Mouse (Mus musculus): ENCODE results near the gene Tcta. TPM values are rescaled to one million over a fixed set of nuclear protein-coding genes. Genes with fewer than 3 reads are reported as not detected.
A peak's percentile ranks its signal among the peaks of the same experiment; 100 is the strongest.
"Not testable (repeated sequence)": the region's sequence is repeated elsewhere in the genome, so short reads cannot be mapped to it uniquely, and the experiment has no call there.

The Tcta gene
- 10 to 100 TPM; 44.8 to 46.9 TPM for total RNA-seq (2021)
- long read RNA-seq, transcript Tcta-202 (3 exons, 1,094 nt): major isoform, 40 of 60 reads
- long read RNA-seq, transcript Tcta-201 (3 exons, 1,668 nt): minor isoform, 7 of 60 reads
- long read RNA-seq, partial matches to known transcripts: 2 of 60 reads
- long read RNA-seq, other reads (novel, unspliced or antisense): 11 of 60 reads

GRCm38 (mm10) chr9:108305629-108306520 lies at the start of gene Tcta, which contains the start of gene Rhoa:
TSS of gene Tcta (minus strand) at chr9:108306160.
TSS of gene Rhoa (plus strand) at chr9:108306129.
- DNase-seq (ENCODE audit: low spot score in 2 of 2): peak; percentile 94 to 97

DNA sequence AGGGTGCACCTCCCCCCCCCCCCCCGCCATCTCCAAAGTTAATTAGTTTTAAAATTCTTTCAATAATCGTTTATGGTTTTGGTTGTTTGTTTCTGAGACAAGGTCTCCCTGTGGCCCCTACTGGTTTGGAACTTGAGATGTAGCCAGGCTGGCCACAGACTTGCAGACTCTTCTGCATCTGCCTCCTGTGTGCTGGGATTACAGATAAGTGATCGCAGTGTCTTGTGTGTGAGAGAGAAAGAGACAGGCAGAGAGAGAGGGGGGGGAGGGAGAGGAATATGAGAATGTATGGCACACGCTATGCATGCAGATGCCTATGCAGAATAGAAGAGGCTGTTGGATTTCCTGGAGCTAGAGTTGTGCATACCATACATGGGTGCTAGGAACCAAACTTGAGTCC lies 43.8 kb upstream of the Tcta start:
- DNase-seq (ENCODE audit: low spot score in 2 of 2): no peak

DNA sequence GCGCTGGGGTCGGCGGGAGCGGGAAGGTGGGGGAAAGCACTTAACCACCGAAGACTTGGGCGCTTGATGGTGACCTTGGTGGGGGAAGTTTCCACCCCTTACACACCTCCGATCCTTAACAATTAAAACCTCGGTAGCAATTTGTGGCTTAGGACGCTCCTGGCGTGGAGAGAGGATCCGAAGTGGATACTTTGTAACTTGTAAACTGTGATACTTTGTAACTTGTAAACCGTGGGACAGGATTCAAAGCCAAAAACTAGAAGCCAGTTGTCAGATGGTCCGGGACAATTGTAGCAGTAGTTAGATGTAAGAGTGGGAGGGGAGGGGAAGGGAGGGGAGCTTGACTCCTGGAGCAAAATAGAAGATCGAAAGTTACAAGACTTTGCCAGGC lies 42.3 kb upstream of the Tcta start:
- no peak for DNase-seq (ENCODE audit: low spot score in 2 of 2)

- peak; percentile 78 to 88 for DNase-seq (ENCODE audit: low spot score in 2 of 2)
Observed at GRCm38 (mm10) chr9:108347540-108348289, 41.8 kb upstream of the Tcta start, which contains the start of gene Usp4. TSS of gene Usp4 (plus strand) at chr9:108347853.

DNA sequence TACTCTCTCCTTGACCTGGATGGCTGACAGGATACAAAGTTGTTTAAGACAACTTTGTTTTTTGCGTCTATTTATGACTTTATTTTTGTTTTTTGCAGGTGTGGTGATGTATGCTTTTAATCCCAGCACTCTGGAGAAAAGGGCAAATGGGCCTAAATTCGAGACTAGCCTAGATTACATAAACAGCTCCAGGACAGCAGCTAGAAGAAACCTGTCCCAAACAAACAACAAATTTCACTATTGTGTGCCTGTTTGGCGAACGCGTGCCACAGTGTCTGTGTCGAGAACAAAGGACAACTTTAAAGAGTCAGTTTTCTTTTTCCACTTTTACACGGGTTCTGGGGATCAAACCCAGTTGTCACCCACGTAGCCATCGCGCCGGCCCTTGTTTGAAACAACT lies 41.1 kb upstream of the Tcta start:
- no peak for DNase-seq (ENCODE audit: low spot score in 2 of 2)

DNA sequence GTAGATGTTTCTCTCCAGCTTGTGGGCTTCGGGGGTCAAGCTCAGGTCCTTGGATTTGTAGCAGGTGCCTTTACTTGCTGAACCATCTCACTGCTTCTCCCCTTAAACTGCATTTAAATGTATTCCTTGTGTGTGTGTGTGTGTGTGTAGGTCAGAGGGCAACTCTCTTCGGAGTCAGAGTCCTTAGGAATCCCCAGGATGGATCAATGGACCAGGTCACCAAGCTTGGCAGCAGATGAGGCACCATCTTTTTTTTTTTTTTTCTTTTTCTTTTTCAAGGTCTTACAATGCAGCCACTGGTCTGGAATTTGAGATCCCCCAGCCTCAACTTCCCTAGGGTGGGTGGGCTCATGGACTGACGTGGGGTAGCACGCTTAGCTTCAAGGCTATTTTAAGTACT lies 38.5 kb upstream of the Tcta start:
- no peak for DNase-seq (ENCODE audit: low spot score in 2 of 2)

- DNase-seq (ENCODE audit: low spot score in 2 of 2): no peak
Observed at GRCm38 (mm10) chr9:108343835-108344234, 37.9 kb upstream of the Tcta start.

GRCm38 (mm10) chr9:108343331-108343730 lies 37.4 kb upstream of the Tcta start:
- no peak for DNase-seq (ENCODE audit: low spot score in 2 of 2)

DNA sequence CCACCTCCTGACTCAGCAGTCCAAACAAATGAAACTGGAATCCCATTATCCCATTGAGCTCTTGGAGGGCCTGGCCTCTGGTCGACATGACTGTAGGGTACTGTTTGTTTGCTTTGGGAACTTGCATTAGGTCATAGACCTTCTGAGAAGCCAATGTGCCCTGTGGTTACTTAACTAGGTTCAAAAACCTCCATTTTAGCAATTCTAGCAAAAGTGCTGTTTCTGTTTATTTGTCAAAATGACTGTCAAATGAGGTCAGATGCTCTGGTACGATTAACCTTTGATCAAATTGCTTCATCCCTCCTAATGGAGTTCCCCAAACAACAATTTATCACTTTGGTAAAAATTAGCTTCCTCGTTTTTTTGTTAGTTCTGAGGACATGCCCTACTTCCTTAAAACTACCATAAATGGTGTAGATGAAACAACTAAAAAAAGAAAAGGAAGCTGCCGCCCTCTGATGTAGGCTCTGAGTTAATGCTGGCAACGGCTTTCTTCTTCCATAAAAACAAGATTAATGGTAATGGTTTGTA lies 36.4 kb upstream of the Tcta start:
- DNase-seq (ENCODE audit: low spot score in 2 of 2): no peak

- DNase-seq (ENCODE audit: low spot score in 2 of 2): no peak
Observed at GRCm38 (mm10) chr9:108341801-108342200, 35.8 kb upstream of the Tcta start.

- no peak for DNase-seq (ENCODE audit: low spot score in 2 of 2)
Observed at GRCm38 (mm10) chr9:108341139-108341475, 35.1 kb upstream of the Tcta start.

DNA sequence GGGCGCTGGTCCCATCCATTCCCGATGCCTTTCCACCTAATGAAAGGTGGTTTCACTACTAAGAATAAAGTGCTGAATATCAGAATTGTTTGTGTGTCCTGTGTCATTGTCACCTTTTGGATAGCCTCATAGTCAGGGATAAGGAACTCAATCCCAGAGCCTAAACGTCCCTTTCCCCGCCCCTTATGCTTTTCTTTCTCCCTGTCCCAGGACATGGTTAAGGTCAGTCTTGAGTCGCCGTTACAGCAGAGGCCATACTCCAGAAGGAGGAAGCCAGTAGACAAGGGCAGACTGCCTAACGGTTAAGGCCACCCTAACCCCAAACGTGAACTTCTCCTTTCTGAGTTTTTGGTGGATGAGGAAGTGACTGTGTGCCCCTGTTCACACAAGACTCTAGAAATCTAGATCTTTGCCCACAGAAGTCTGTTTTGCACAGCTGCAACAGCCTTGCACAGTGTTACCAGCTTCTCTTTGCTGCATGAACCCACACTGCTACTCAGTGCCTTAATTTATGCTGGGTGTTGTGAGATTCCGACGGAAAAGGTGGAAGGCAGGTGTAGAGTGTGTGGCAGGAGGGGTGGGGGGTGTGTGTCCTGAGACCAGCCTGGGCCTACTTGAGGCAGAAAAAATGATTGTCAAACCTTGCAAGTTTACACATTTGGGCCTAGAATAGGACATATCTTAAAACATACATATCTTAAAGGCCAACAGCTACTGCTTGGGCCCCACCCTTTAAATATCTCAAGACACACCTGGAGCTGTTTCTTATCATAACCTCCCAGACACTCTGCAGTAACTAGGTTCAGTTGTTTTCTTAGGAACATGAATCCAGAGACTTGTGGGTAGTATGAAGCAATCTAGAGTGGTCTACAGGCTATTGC lies 34.5 kb upstream of the Tcta start:
- no peak for DNase-seq (ENCODE audit: low spot score in 2 of 2)

DNA sequence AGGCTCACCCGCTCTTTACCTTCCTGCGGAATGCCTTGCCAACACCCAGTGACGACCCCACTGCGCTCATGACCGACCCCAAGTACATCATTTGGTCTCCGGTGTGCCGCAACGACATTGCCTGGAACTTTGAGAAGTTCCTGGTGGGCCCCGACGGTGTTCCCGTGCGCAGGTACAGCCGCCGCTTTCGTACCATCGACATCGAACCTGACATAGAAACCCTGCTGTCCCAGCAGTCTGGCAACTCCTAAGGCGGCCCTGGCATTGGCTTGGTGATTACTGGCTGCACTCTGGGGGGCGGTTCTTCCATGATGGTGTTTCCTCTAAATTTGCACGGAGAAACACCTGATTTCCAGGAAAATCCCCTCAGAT lies 33.9 kb upstream of the Tcta start:
- peak in 1 of 2 experiments; percentile 12 for DNase-seq (ENCODE audit: low spot score in 2 of 2)

GRCm38 (mm10) chr9:108338886-108339781 lies 33.2 kb upstream of the Tcta start, which contains the start of gene Gpx1:
TSS of gene Gpx1 (plus strand) at chr9:108338903.
- DNase-seq (ENCODE audit: low spot score in 2 of 2): peak; percentile 77 to 82

GRCm38 (mm10) chr9:108338551-108338885 lies 32.6 kb upstream of the Tcta start:
- no peak for DNase-seq (ENCODE audit: low spot score in 2 of 2)

DNA sequence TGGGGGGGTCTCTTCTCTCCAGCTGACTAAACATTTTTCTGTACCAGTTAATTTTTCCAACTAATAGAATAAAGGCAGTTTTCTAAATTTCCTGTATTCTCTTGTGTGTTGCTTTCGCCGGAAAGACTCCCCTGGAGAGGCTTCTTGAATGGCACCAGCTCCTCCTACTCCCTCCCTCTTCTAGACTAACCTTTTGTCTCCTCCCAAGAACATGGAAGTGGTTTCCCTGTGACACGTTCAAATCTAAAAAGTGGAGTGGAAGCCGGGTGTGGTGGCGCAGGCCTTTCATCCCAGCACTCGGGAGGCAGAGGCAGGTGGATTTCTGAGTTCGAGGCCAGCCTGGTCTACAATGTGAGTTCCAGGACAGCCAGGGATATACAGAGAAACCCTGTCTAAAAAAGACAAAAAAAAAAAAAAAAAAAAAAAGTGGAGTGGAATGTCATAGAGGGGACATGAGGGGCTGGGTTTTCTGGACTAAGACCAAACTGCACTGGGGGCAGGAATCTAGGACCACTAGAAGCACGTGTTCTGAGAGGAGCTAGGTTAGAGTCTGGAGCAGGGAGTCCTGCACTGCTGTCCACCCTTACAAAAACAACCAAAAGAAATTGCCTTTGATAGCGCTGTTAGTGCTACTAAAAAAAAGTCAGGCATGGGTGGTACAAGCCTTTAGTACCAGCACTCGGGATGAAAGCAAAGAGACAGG lies 32.0 kb upstream of the Tcta start:
- DNase-seq (ENCODE audit: low spot score in 2 of 2): no peak

- no peak for DNase-seq (ENCODE audit: low spot score in 2 of 2)
Observed at GRCm38 (mm10) chr9:108325811-108326210, 19.9 kb upstream of the Tcta start.

GRCm38 (mm10) chr9:108324784-108325183 lies 18.8 kb upstream of the Tcta start:
- no peak for DNase-seq (ENCODE audit: low spot score in 2 of 2)

- not testable (repeated sequence) for DNase-seq (ENCODE audit: low spot score in 2 of 2)
Observed at GRCm38 (mm10) chr9:108322054-108322453, 16.1 kb upstream of the Tcta start.

Measured in layer of hippocampus, postnatal 10 days (tissue).